Mouse (Mus musculus) regulatory T cell (primary cell): Measurements from ENCODE around the gene Cpm.

Source experiments
- in situ Hi-C: fragments of 300-600 bp; cut with MboI, MseI; formaldehyde crosslinking; loops from one replicate; pipeline ENCODE4 v1.15.1; 2025; ENCODE audit warnings: high pct_unique_total_duplicates

Cpm gene

DNA sequence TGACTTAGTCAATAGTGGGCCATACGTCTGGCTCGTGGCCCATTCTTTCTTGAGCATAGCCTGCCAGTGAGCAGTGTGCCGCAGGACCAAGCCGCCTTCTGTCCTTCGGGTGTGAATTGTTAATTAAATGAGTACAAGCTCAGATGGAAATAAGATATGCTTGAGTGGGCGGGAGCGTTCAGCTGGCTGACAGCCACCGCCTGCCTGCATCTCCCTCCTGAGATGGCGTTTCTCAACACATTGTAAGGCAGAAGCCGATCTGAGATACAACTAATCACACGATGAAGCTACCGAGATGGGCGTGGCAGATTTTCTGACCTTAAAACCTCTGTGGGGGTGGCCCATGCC is 17.8 kb downstream of the Cpm start:
- in situ Hi-C loops: no loop called here

DNA sequence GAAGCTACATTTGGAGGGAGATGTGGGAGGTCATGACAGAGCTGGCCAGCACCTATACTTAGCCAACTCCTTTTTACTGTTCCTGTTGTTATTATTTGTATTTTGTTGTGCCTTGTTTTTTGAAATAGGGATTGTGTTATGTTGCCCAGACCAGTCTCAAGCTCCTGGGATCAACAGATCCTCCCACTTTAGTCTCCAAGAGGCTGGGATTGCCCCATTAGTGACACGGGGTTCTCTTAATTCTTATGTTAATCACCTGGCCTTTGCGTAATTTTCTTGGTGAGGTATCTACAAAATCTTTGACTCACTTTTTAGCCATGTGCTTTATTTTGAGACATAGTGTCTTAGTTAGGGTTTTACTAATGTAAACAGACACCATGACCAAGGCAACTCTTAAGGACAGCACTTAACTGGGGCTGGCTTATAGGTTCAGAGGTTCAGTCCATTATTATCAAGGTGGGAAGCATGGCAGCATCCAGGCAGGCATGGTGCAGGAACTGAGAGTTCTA is 18.7 kb downstream of the Cpm start:
- in situ Hi-C loops: no loop called here

DNA sequence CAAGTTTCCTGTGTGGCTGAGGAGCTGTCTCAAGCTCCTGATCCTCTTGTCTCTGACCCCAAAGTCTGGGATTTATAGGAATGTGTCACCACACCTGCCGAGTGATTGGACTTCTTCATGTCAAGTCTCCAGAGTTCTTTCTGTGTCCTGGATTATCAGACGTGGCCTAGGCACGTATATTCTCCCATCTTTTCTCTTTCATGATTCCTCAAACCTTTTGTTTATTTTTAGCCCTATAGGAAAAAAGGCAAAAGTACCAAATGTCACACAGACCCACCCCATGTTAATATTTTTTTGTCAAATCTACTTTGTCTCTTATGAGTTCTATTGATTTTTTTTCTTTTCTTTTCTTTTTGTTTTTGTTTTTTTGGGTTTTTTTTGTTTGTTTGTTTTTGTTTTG is 19.3 kb downstream of the Cpm start:
- in situ Hi-C loops: no loop called here

DNA sequence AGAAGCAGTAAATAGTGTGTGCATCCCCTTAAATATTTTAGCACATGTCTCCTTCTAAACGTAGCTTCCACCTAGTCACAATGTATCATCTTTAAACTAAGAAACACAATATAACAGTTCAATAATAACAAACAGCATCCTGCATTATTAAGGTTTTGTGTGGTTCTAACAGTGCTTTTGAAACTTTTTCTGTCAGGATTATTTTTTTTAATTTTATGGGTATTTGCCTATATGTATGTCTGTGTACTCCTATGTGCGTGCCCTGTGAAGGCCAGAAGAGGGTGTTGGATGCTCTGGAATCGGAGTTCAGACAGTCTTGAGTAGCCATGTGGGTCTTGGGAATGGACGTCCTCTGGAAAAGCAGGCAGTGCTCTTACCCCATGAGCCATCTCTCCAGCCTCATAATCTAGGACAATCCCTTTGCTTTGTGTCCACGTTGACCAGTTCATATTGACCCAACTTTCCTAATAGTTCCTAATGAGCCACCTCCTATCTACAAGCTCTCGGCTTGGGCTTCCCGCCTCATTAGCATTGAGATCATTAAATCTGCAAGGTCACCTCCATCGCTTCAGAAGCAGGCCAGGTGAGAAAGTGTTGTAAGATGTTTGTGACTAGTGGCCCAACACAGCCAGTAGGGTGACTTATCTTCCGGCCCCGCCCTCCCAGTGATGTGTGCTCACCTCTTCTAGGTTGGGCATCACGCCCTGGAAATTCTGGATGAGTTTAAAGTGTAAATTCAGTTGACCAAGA is 20.2 kb downstream of the Cpm start:
- in situ Hi-C loops: no loop called here

DNA sequence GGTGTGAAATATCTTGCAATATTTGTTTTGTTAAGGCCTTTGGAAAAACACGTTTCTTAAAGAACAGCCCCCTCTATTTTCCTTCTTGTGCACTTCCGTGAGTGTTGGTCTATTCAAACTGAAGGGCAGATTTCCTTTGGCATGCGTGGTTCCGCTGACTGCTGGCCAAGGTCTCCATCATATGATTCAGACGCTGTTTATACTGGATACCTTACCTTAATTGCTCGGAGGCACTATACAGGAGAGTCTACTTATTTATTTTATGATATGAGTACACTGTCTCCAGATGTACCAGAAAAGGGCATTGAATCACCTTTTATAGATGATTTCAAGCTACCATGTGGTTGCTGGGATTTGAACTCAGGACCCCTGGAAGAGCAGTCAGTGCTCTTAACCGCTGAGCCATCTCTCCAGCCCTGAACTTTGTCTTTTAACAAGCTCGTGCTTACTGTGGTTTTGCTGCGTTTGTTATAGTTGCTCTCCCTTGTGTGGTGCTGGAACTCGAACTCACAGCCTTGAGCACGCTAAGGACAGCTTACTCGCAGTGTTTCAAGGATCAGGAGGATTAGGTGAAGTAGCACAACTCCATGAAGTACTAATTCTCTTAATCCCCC is 20.8 kb downstream of the Cpm start:
- in situ Hi-C loops: no loop called here

DNA sequence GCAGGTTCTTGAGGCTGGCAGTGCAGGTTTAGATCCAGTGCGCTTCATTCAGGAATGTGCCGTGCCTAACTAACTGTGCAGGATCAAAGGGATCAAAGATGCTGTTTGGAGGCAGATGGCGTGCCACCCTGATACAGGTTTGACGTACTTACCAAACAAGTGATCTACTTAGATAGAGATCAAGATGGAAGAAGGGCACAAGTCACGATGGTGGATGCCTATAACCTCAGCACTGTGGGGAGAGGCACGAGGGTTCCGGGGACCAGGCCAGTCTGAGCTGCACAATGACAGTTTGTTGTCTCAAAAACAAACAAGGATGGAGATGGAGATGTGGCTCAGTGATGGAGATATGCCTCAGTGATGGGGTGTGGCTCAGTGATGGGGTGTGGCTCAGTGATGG is 21.4 kb downstream of the Cpm start:
- in situ Hi-C loops: no loop called here

DNA sequence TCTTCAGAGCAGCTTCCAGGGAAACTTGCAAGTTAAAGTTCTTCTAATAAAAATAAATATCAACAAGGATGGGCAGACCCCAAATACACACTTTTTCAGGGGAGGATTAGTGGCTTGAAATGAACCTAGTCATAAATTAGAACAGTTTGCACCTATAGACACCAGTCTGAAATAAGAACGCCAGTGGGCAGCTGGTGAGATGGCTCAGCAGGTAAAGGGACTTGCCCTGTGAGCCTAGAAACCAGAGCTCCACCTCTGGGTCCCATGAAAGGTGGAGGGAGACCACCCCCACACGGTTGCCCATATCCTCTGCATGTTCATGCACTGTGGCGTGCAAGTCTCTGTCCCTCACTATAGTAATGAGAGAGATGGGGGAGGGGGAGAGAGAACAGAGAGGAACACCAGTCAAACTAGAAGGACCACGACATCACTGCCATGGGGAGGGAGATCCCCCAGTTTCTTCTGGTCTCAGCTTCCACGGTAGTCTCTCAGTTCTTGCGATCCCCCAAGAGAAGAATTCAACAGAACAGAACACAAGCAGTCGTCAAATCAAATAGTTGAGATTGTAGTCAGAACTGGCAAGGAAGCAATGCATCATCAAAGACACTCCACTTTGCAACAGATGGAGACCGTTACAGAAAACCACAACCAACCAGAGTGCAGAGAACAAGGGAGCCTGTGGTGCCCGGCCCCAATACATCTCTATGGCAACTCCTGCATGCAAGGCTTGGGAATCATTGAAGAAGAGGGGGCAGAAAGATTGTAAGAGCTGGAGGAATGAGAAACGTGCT is 22.5 kb downstream of the Cpm start:
- in situ Hi-C loops: no loop called here

DNA sequence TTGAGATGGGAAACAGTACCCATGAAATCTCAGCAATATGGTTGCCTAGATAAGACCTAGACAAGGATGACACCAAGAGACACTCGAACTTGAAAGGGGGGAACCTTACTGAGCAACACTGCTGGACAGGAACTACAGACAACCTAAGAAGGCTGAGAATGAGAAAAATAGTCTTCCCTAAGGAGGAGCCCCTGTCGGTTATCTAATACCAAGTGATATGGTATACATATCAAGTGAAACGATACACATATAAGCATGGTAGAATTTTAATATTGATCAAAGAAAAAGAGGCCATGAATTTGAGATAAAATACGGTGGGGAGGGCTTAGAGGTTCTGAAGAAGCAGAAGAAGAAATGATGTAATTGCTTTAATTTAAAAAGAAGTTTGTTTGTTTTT is 23.1 kb downstream of the Cpm start:
- in situ Hi-C loops: no loop called here

DNA sequence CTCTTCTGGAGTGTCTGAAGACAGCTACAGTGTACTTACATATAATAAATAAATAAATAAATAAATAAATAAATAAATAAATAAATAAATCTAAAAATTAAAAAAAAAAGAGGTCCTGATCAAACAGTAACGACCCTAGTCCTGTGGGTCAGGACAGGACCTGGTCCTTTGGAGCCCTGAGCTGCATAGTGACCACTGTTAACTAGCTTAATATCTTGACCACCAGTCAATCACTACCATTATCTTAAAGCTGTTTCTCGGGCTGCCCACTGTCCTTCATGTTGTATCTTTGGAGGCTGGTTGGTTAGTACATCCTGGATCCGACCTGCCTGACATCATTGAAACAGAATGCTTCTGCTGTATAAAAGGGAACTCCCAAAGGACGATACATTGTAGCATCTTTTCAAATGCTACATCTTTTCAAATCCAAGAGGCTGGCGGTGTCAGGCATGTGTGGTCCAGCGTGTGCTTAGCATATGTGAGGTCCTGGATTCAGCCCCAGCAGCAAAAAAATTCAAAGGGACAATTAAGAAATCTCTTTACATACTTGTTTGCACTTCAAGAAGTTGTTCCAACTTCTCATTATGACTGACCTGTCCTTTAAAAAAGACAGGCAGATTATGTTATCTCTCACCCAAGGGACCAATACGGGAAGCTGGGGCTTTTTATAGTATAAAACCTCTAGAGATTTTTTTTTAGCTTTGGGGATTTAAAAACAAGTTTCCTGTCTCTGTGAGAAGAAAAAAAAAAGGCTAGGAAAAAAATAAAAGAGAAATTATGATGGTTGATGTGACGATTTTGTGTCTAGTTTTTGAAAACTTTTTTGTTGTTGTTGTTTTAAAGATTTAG is 23.9 kb downstream of the Cpm start:
- in situ Hi-C loops: no loop called here

DNA sequence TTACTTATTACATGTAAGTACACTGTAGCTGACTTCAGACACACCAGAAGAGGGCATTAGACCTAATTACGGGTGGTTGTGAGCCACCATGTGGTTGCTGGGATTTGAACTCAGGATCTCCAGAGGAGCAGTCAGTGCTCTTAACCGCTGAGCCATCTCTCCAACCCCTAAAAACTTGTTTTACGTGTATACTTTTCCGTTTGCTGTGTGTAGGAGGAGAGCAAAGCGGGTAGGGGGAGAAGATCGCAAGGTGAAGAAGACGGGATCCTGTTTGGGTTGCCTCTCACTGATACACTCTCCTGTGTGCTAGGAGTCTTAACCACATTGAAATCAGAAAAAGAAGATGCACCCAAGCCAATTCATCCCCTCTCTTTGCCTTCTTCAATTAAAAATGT is 24.5 kb downstream of the Cpm start:
- in situ Hi-C loops: no loop called here

DNA sequence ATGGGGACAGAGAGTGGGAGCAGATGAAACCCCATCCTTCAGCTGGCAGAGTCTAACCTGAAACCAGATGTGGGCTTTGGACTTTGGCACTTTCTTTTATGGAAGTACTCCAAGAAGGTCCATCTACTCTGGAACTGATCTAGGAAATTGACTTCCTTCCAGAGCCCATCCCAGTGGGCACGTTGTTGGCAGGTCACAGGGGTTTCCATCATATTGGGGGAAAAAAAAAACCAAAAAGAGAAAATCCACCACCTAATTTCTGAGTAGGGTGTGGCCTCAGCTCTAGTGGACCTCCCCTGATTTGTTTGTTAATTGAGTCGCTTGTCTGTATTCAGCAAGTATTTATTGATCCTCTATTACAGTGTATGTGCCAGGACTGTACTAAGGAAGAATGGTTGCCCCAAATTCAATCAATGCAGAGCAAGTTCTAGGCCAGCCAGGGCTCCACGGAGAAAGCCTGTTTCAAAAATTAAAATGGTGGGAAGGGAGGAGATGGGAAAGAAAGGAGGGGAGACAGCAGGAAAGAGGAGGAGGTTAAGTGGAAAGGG is 25.4 kb downstream of the Cpm start:
- in situ Hi-C loops: no loop called here

DNA sequence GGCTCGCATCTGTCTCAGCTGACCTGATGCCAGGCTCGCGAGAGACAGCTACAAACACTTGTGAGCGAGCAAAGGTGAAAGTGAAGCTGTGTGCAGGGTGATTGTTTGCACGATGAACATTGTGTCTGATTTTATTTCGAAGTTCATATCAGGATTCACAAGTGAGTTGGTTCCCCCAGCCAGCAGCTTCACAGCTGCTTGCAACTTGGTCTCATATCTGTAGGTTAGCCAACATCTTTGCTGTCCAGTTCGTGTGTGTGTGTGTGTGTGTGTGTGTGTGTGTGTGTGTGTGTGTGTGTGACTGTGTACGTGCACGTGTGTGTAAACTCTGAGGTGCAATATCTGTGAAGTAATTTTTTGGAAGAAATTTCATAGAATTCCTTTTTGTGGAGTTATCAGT is 26.2 kb downstream of the Cpm start:
- in situ Hi-C loops: no loop called here

DNA sequence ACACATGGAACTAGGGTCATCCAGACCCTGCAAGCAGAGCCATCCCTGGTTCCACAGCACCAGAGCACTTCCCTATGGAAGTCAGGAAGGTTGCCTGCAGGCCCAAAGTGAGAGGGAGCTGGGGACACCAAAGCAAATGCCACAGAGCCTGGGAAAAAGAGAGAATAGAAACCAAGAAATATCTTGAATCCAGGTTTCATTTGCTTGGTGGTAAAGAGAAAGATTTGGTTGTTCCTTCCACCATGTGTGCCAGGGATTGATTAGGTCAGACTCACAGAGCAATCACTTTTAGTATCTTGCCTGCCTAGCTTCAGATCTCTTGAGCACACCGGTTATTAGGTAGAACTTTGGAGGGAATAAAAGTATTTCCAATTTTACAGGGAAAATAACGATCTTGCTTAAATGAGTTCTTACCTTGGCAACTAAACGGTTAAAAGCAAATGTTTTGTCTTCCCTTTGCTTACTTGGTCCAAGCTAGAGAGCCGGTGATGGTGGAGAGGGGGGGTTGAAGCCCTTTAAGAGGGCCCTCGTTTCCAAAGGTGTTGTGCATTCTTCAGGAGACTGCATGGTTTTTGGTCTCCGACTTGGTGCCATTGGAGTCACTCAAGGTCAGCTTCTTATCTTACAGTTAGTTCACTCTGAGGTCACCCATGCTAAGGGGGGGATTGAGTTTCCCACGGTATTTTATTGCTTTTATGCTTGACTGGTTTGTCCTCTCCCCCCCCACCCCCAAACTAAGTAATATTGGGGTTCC is 26.8 kb downstream of the Cpm start:
- in situ Hi-C loops: no loop called here

DNA sequence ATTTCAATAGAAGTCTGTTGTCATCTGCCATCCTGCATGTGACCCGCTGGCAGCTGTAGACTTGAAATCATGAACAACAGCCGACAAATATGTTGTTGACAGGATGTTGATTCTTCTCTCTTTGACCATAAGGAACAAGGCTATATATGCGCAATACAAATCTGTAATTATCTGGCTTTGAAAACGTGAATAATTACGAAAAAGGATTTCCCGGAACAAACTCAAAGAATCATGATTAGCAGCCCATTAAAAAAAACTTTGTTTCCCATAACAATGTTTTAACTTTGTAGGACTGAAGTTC is 27.3 kb downstream of the Cpm start:
- in situ Hi-C loops: no loop called here

DNA sequence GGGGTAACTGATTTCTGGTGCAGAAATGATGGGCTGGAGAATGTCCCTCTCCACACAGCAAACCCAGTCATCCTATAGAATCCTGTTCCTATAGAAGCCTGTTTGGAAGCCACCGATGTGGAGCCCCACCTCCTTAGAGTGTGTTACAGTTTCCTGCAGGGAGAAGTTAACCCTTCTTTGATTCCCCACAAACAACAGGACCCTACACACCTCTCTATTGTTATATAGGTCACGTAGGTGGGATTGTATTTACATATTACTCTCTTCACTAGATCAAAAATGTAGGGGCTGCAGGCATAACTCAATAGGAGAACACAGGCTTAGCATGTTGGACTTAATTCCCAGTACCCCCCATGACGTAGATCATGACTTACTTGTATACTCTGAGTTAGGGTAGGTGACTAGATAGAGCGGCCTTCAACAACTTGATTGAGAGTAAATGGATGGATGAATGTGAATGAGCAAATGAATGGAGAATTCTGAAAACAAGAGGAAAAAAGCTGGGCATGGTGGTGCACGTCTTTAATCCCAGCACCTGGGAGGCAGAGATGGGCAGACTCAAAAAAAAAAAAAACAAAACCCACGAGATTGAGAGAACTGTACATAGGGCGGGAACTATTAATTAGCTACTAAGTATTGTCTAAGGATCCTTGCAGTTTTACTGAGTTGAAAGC is 27.8 kb downstream of the Cpm start:
- in situ Hi-C loops: no loop called here

DNA sequence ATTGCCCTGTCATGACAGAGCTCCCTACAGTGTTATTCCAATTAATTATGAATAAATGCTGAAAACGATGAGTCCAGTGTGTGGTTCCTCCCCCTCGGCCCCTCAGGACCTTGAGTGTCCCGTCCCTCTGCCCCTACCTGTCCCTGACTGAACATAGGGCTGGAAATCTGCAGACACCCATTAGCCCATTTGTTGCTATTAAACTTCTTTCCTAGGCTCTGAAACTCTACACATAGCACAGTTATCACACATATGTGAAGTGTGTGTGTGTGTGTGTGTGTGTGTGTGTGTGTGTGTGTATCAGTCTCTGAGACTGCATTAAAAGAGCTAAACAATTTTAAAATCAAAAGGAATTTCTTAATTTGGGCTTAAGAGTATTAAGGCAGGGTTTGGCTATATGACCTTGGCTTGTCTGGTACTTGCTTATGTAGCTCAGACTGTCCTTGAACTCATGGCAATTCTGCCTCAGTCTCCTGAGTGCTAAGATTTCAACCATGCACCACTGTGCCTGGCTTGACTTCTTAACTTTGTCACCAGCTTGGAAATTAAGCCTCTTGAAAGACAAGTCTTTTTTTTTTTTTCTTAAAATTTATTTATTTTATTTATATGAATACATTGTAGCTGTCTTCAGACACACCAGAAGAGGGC is 28.5 kb downstream of the Cpm start:
- in situ Hi-C loops: no loop called here

DNA sequence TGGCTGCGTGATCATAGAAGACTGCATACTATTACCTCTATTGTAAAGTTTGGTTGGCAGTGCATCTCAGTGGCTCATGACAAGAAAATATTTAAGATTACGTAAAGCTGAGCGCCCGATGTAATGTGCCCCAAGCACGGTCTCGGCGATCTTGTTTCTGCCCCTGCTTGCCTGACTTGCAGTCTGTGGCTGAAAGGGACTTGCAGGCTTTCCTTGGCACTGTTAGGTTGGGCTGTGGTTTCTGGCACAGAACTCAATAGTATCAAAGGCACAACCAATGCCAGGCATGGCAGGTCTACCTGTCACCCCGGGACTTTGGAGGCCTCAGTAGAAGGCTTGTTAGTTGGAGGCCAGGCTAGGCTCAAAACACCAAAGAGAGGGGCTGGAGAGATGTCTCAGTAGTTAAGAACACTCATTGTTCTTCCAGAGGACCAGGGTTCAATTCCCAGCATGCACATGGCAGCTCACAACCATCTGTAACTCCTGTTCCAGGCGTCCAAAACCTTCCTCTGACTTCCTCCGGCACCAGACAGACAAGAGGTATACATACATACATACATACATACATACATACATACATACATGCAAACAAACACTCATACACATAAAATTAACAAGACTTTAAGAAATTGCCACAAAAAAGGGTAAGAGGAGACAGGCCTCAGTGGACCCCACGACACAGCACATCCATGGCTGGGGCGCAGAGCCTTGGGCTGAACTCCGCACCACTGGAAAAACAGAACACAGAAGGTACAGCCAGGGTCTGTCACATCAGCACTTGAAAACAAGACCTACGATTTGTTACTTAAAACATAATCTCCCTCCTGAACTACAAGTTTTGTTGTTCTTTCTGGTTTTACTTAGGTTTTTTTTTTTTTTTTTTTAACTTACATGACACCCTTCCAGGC is 29.5 kb downstream of the Cpm start:
- in situ Hi-C loops: no loop called here

DNA sequence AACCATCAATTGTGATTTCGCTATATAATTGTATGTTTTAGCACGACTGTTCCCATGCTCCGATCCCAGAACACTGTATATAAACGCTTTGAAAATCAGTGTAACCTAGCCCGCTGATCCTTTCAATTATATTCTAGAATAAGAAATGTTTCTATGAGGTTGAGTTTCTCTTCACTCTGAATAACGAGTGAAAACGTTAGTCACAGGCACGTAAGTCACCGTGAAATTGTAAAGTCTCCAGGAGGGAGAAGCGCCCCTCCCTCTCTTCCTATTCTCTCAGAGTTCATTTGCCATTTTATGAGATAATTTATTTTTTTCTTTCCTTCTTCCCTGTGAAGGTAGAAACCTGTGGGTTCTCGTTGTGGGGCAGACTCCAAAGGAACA is 30.1 kb downstream of the Cpm start:
- in situ Hi-C loops: no loop called here

DNA sequence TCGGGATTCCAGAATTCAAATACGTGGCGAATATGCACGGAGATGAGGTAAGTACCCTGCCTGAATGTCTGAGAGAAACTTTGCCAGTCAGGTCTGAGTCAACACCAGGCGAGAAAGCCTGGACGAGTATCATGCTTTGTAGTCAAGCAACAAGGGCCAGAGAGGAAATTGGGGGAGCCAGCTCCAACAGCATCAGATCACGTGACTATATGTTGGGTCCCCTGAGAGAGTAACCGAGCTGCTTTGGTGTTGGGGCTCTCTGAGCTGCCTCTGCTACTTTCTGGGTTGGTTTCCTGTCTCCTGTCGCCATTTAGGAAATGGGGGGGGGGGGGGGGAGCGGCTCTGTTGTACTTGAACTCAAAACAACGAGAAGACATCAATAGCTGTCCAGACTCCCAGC is 30.5 kb downstream of the Cpm start:
- in situ Hi-C loops: no loop called here
